Mouse (Mus musculus): ENCODE data around the gene Pik3r6. TPM values are rescaled to one million over a fixed set of nuclear protein-coding genes. Genes with fewer than 3 reads are reported as not detected.

Gene Pik3r6
- polyA plus RNA-seq, 1 experiment, result not detected

DNA sequence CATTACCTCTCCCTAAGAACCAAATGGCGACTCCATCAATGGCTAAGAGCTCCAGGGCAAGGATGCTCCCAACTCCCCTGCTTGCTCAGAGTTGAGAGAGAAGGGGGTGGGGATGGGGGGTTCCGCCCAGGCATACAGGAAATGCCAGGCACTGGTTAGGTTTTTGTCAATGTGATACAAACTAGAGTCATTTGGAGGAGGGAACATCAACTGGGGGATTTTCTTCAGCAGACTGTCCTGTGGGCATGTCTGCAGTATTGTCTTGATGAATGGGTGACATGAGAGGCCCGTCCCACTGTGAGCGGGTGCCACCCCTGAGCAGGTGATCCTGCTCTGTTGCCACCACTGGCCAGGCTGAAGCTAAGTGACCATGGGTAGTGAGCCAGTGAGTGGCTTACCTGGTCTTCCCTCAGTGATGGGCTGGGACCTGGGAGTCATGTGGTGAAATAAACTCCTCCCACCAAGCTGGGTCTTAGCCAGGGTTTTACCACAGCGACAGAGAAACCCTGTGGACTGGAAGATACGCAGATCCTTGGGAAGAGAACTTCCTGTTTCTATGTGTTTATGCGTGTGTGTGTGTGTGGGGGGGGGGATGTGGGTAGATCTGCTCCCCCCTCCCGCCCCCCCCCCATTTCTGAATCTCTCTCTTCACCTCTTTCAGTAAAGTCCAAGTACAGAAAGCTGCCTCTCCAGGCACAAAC, 3.7 kb upstream of the Pik3r6 start:
- no peak overlapping the region for H3K27ac ChIP-seq (ENCODE audit: insufficient read depth, low read length)
- no peaks in the 10 kb centered on the region for H3K4me1 ChIP-seq (ENCODE audit: control insufficient read depth, insufficient read depth, low read length)
- no peak for TF ChIP-seq CTCF (IDR thresholded peaks at IDR 0.05; ENCODE audit: borderline replicate concordance, insufficient read depth, low read length)
- no peak for TF ChIP-seq POLR2A (IDR thresholded peaks at IDR 0.05; ENCODE audit: low read depth, low read length)
- no peak overlapping the region for H3K4me3 ChIP-seq (ENCODE audit: insufficient read depth, low read length)

DNA sequence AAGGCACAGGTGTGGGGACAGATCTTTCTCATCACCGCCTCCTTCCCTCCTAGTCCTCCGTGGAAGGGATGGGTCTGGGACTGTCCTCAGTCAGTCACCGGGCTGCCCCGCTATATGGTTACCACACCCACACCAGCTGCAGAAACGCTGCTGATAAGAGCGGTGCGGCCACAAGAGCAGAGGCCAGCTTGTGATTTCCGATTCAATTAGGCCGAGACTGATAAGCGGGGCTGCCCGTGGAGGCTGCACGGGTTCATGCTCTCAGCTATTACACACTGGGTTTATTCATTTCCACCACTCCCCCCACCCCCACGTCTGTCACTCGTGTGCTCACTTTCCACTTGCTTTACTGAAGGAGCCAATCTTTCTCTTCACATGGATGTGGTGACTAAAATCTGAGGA, 1.9 kb upstream of the Pik3r6 start:
- H3K27ac ChIP-seq (ENCODE audit: insufficient read depth, low read length), result no peak overlapping the region
- TF ChIP-seq CTCF (IDR thresholded peaks at IDR 0.05; ENCODE audit: borderline replicate concordance, insufficient read depth, low read length) (no peak), POLR2A (IDR thresholded peaks at IDR 0.05; ENCODE audit: low read depth, low read length) (no peak)
- H3K4me3 ChIP-seq (ENCODE audit: insufficient read depth, low read length), result no peak overlapping the region
- no peaks in the 10 kb centered on the region for H3K4me1 ChIP-seq (ENCODE audit: control insufficient read depth, insufficient read depth, low read length)

DNA sequence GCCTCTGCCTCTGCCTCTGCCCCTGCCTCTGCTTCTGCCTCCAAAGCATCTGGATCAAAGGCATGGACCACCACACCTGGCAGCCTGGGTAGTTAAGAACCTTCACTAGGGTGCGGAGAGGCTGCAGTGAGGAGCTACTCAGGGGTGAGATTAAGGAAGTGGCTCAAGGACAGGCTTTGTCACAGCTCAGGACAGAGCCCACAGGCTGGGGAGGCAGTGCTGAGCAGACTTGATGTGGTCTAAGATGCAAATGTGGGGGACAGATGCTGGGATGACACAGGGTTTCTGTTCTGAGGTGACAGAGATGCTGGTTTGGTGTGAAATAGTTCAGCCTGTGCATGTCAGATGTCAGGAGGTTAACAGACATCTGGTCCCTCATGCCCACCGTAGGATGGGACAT, 411 bp upstream of the Pik3r6 start:
- Histone ChIP-seq H3K27ac (ENCODE audit: insufficient read depth, low read length) (no peak overlapping the region), H3K4me3 (ENCODE audit: insufficient read depth, low read length) (no peak overlapping the region), H3K4me1 (ENCODE audit: control insufficient read depth, insufficient read depth, low read length) (no peaks in the 10 kb centered on the region)
- TF ChIP-seq POLR2A (IDR thresholded peaks at IDR 0.05; ENCODE audit: low read depth, low read length) (no peak), CTCF (IDR thresholded peaks at IDR 0.05; ENCODE audit: borderline replicate concordance, insufficient read depth, low read length) (no peak)

DNA sequence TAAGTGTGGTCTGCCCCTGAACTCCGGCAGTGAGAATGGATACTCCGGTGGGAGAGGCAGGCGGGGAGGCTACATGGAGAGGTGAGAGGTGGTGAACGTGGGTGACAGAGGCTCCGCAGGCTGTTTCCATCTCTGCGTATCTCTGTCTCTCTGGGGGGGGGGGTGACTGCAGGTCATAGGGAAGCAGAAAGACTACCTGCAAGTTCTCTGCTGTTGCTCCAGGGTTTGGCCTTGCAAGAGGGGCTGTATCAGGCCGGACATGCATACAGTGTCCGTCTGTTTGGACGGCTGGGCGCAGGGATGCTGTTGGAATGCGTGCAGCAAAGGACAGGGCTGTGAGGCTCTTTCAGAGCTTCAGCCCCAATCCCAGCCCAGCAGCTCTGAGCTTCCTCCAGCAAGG, 2.1 kb downstream of the Pik3r6 start:
- TF ChIP-seq CTCF (IDR thresholded peaks at IDR 0.05; ENCODE audit: borderline replicate concordance, insufficient read depth, low read length) (no peak), POLR2A (IDR thresholded peaks at IDR 0.05; ENCODE audit: low read depth, low read length) (no peak)
- Histone ChIP-seq H3K27ac (ENCODE audit: insufficient read depth, low read length) (no peak overlapping the region), H3K4me3 (ENCODE audit: insufficient read depth, low read length) (no peak overlapping the region), H3K4me1 (ENCODE audit: control insufficient read depth, insufficient read depth, low read length) (no peaks in the 10 kb centered on the region)

DNA sequence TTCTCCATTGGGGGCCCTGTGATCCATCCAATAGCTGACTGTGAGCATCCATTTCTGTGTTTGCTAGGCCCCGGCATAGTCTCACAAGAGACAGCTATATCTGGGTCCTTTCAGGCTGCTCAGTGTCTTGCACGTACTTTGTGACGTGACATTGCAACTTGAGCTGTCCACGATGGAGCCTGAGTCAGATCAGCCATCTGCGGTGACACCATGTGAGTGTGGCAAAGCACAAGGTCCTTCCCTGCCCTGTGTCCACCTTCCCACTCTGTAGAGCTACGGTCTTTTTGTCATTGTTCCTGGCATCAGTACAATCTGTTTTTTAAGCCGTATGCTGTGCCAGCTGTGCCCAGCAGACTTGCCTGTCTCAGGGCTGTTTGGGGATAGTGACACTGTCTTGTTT, 4.4 kb downstream of the Pik3r6 start:
- no peak for TF ChIP-seq CTCF (IDR thresholded peaks at IDR 0.05; ENCODE audit: borderline replicate concordance, insufficient read depth, low read length)
- Histone ChIP-seq H3K27ac (ENCODE audit: insufficient read depth, low read length) (no peak overlapping the region), H3K4me3 (ENCODE audit: insufficient read depth, low read length) (no peak overlapping the region), H3K4me1 (ENCODE audit: control insufficient read depth, insufficient read depth, low read length) (no peaks in the 10 kb centered on the region)

GRCm38 (mm10) chr11:68508619-68509018, 5.8 kb downstream of the Pik3r6 start:
- TF ChIP-seq POLR2A (IDR thresholded peaks at IDR 0.05; ENCODE audit: low read depth, low read length) (no peak), CTCF (IDR thresholded peaks at IDR 0.05; ENCODE audit: borderline replicate concordance, insufficient read depth, low read length) (no peak)

GRCm38 (mm10) chr11:68509194-68509593, 6.4 kb downstream of the Pik3r6 start:
- Histone ChIP-seq H3K27ac (ENCODE audit: insufficient read depth, low read length) (no peak overlapping the region), H3K4me1 (ENCODE audit: control insufficient read depth, insufficient read depth, low read length) (no peaks in the 10 kb centered on the region), H3K4me3 (ENCODE audit: insufficient read depth, low read length) (no peak overlapping the region)
- TF ChIP-seq CTCF (IDR thresholded peaks at IDR 0.05; ENCODE audit: borderline replicate concordance, insufficient read depth, low read length) (no peak), POLR2A (IDR thresholded peaks at IDR 0.05; ENCODE audit: low read depth, low read length) (no peak)

More at GRCm38 (mm10) chr11:68508619-68509018, 5.8 kb downstream of the Pik3r6 start:
- no peaks in the 10 kb centered on the region for H3K4me1 ChIP-seq (ENCODE audit: control insufficient read depth, insufficient read depth, low read length)
- no peak overlapping the region for H3K27ac ChIP-seq (ENCODE audit: insufficient read depth, low read length)
- H3K4me3 ChIP-seq (ENCODE audit: insufficient read depth, low read length), result no peak overlapping the region

- H3K4me3 ChIP-seq (ENCODE audit: insufficient read depth, low read length), result no peak overlapping the region
- no peak for TF ChIP-seq POLR2A (IDR thresholded peaks at IDR 0.05; ENCODE audit: low read depth, low read length)
- no peak for TF ChIP-seq CTCF (IDR thresholded peaks at IDR 0.05; ENCODE audit: borderline replicate concordance, insufficient read depth, low read length)
- H3K27ac ChIP-seq (ENCODE audit: insufficient read depth, low read length), result no peak overlapping the region
- H3K4me1 ChIP-seq (ENCODE audit: control insufficient read depth, insufficient read depth, low read length), result no peaks in the 10 kb centered on the region
These were observed 11.2 kb downstream of the Pik3r6 start for GRCm38 (mm10) chr11:68513969-68514368.

- no peaks in the 10 kb centered on the region for H3K4me1 ChIP-seq (ENCODE audit: control insufficient read depth, insufficient read depth, low read length)
- H3K4me3 ChIP-seq (ENCODE audit: insufficient read depth, low read length), result no peak overlapping the region
- H3K27ac ChIP-seq (ENCODE audit: insufficient read depth, low read length), result no peak overlapping the region
- TF ChIP-seq POLR2A (IDR thresholded peaks at IDR 0.05; ENCODE audit: low read depth, low read length) (no peak), CTCF (IDR thresholded peaks at IDR 0.05; ENCODE audit: borderline replicate concordance, insufficient read depth, low read length) (no peak)
These were observed 16.5 kb downstream of the Pik3r6 start for GRCm38 (mm10) chr11:68519362-68519761.

DNA sequence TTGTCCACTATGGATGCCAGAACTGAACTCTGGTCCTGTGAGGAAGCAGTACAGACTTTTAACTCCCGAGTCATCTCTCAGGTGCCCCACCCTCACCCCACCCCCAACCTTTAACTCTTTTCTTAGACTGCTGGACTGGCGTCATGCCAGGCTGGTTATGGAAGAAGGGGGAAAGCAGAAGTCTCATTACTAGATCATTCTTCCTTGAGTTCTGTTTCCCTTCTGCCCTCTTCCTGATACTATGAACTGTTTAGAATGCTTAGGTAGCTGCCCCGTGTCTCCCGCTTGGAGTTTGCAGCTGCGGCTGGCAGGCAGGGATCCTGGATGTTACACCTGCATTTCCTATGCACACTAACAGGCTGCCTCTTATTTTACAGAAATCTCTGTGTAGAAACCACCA, 17.0 kb downstream of the Pik3r6 start:
- Histone ChIP-seq H3K27ac (ENCODE audit: insufficient read depth, low read length) (no peak overlapping the region), H3K4me1 (ENCODE audit: control insufficient read depth, insufficient read depth, low read length) (no peaks in the 10 kb centered on the region), H3K4me3 (ENCODE audit: insufficient read depth, low read length) (no peak overlapping the region)
- TF ChIP-seq CTCF (IDR thresholded peaks at IDR 0.05; ENCODE audit: borderline replicate concordance, insufficient read depth, low read length) (no peak), POLR2A (IDR thresholded peaks at IDR 0.05; ENCODE audit: low read depth, low read length) (no peak)

Data from embryonic fibroblast, embryonic 13.5 days (primary cell).